Mouse (Mus musculus) embryonic stem cell, embryonic (primary cell): Measurements from ENCODE around the gene Aldh1b1.

ENCODE experiments used
- CTCF ChIA-PET, 4 experiments: fragments of 300-600 bp in 2 of 4; fragments of 350-600 bp in 2 of 4; sonication (Branson Sonifier 250); formaldehyde crosslinking; loops; one replicate each; lab custom pipeline; 2022; ENCODE audit warnings: inconsistent platforms in 2 of 4; lab: Charles Lee
- POLR2A ChIA-PET, 4 experiments: fragments of 300-600 bp in 2 of 4; fragments of 350-600 bp in 2 of 4; sonication (Branson Sonifier 250); formaldehyde crosslinking; loops; one replicate each; lab custom pipeline; 2022; ENCODE audit warnings: antibody characterized with exemption in 4 of 4, inconsistent platforms in 1 of 4; lab: Charles Lee

The Aldh1b1 gene

GRCm38 (mm10) chr4:45798964-45799363 lies at the start of gene Aldh1b1:
Gene Aldh1b1, plus strand, starts transcription at chr4:45799022.
- CTCF ChIA-PET = interaction anchor here in 3 of 4 experiments (0.7 to 2.1 kb wide), 13 partner anchors 12 to 231 kb away, joined by 3 to 7 read pairs (median 4); no protein-coding TSS in a partner anchor
- POLR2A ChIA-PET = interaction anchor here in 2 of 4 experiments (1.0 to 4.3 kb wide), 8 partner anchors 9 to 28 kb away, joined by 3 to 13 read pairs (median 6); no protein-coding TSS in a partner anchor

DNA sequence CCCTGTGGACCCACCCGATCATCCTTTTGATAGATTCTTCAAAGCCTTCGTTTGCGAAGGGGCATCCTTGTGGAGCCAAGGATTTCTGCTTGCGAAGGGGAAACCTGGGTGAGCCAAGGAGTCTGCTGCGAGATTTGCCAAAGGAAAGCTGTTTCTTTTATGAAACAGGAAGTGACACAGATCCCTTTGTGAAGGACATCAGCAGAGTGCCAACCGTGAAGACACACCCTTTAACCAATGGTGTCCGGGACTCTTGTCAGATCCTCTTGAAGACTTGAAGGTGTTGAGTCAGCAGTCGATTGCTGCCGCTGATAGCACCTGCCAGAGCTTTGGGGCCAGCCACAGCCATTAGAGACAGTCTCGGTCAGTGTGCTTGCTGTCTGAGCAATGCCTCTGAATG lies 49.4 kb upstream of the Aldh1b1 start:
- ChIA-PET CTCF (no interaction called here), POLR2A (interaction anchor here in 1 of 4 experiments (1.1 kb wide), 1 partner anchor 120 kb away, joined by 4 read pairs; no protein-coding TSS in a partner anchor)

GRCm38 (mm10) chr4:45750477-45750876 lies 48.3 kb upstream of the Aldh1b1 start:
- ChIA-PET CTCF (no interaction called here), POLR2A (no interaction called here)

GRCm38 (mm10) chr4:45753211-45753809 lies 45.5 kb upstream of the Aldh1b1 start:
- CTCF ChIA-PET = interaction anchor here in 1 of 4 experiments (0.6 kb wide), 1 partner anchor 1513 kb away, joined by 4 read pairs; no protein-coding TSS in a partner anchor
- POLR2A ChIA-PET = interaction anchor here in 1 of 4 experiments (2.4 kb wide), 1 partner anchor 11 kb away, joined by 9 read pairs; no protein-coding TSS in a partner anchor

DNA sequence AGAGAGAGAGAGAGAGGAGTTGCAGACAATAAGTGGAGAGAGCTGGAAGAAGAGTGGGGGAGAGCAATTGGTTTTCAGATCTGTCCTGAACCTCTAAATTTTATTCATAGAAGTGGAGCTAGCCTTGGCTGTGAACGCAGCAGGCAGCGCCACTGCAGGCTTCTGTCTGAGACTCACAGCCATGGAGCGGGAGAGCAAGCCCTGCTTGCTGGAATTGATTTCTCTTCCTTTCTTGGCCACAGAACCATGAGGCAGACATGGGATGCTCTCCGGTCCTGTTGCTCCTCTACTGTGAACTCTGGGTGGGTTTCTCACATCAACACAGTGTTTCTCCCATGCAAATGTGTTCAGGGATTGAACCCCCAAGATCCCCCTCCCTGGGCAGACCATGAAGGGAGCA lies 44.7 kb upstream of the Aldh1b1 start:
- POLR2A ChIA-PET = interaction anchor here in 2 of 4 experiments (0.5 to 2.4 kb wide), 3 partner anchors 10 to 30 kb away, joined by 3 to 9 read pairs (median 3); no protein-coding TSS in a partner anchor
- CTCF ChIA-PET = interaction anchor here in 2 of 4 experiments (0.5 to 0.6 kb wide), 3 partner anchors 764 to 1514 kb away, joined by 3 to 8 read pairs (median 4); no protein-coding TSS in a partner anchor

GRCm38 (mm10) chr4:45755097-45755496 lies 43.7 kb upstream of the Aldh1b1 start:
- ChIA-PET POLR2A (interaction anchor here in 1 of 4 experiments (0.6 to 2.4 kb wide), 4 partner anchors 9 to 359 kb away, joined by 3 to 9 read pairs (median 4); no protein-coding TSS in a partner anchor), CTCF (interaction anchor here in 1 of 4 experiments (0.6 kb wide), 1 partner anchor 16 kb away, joined by 4 read pairs; no protein-coding TSS in a partner anchor)

GRCm38 (mm10) chr4:45755881-45756280 lies 42.9 kb upstream of the Aldh1b1 start:
- ChIA-PET POLR2A (interaction anchor here in 1 of 4 experiments (0.7 to 2.4 kb wide), 2 partner anchors 8 to 359 kb away, joined by 5 to 9 read pairs; no protein-coding TSS in a partner anchor), CTCF (interaction anchor here in 1 of 4 experiments (0.6 kb wide), 1 partner anchor 15 kb away, joined by 4 read pairs; no protein-coding TSS in a partner anchor)

GRCm38 (mm10) chr4:45757941-45758340 lies 40.9 kb upstream of the Aldh1b1 start:
- ChIA-PET POLR2A (no interaction called here), CTCF (no interaction called here)

DNA sequence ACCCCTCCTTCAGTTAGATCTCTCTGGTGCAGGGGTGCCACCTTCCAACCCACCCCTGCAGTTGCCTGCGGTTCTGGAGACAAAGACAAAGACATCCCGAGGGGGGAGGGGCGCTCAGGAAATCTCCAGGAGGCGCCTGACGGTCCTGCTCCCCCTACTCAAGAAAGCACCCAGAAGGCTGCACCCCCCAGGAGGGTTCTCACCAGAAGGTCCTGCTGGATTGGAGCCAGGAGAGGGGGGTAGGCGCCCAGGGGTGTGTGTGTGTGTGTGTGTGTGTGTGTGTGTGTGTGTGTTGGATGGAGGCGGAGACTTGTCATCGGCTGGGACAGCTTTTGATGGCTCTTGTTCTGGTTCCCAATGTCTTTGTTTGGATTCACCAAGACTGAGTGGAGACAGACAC lies 39.4 kb upstream of the Aldh1b1 start:
- ChIA-PET CTCF (no interaction called here), POLR2A (interaction anchor here in 3 of 4 experiments (0.7 to 1.1 kb wide), 3 partner anchors 11 to 1003 kb away, joined by 3 to 6 read pairs (median 6); no protein-coding TSS in a partner anchor)

- POLR2A ChIA-PET = interaction anchor here (0.5 to 1.5 kb wide), 5 partner anchors 9 to 760 kb away, joined by 3 to 7 read pairs (median 3); no protein-coding TSS in a partner anchor
- CTCF ChIA-PET = interaction anchor here in 3 of 4 experiments (0.6 to 1.5 kb wide), 4 partner anchors 9 to 211 kb away, joined by 3 to 6 read pairs (median 4); no protein-coding TSS in a partner anchor
Observed at GRCm38 (mm10) chr4:45762600-45762999, 36.2 kb upstream of the Aldh1b1 start.

- ChIA-PET CTCF (interaction anchor here (0.5 to 1.5 kb wide), 9 partner anchors 8 to 657 kb away, joined by 3 to 6 read pairs (median 4); no protein-coding TSS in a partner anchor), POLR2A (interaction anchor here (0.5 to 2.0 kb wide), 24 partner anchors 8 to 795 kb away, joined by 3 to 9 read pairs (median 3); partner anchors contain the start of genes Polr1e (in 1 of the 4) and Slc25a51 (in 1 of the 4))
Observed at GRCm38 (mm10) chr4:45763288-45764140, 35.3 kb upstream of the Aldh1b1 start.

GRCm38 (mm10) chr4:45764141-45764494 lies 34.7 kb upstream of the Aldh1b1 start:
- CTCF ChIA-PET = interaction anchor here in 3 of 4 experiments (0.6 to 1.5 kb wide), 4 partner anchors 8 to 592 kb away, joined by 3 to 6 read pairs (median 4); no protein-coding TSS in a partner anchor
- POLR2A ChIA-PET = interaction anchor here in 3 of 4 experiments (0.5 to 2.0 kb wide), 18 partner anchors 8 to 751 kb away, joined by 3 to 9 read pairs (median 3); partner anchors contain the start of gene Polr1e (in 1 of the 3)

DNA sequence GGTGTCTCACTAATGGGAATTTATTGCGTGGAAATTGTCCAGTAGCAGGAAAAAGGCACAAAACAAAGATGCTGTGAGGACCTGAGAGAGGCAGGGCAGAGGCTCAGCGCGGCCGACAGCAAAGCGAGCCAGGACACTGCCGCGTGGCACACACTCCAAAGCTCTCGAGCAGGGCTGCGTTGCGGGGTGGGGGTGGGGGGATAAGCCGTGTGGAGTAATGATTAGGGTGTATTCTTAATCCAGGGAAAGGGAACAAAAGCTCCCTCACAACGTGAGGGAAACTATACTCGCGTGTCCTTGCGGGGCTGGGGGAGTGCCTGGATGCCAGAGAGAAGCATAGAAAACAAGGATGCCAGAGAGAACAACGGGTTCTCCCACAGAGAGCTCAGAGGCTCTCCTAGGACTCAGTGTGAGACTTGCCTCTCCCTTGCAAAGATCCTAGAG lies 33.7 kb upstream of the Aldh1b1 start:
- ChIA-PET POLR2A (interaction anchor here in 2 of 4 experiments (0.5 to 1.7 kb wide), 2 partner anchors 233 to 347 kb away, joined by 3 to 5 read pairs; no protein-coding TSS in a partner anchor), CTCF (interaction anchor here in 1 of 4 experiments (0.5 kb wide), 1 partner anchor 46 kb away, joined by 4 read pairs; no protein-coding TSS in a partner anchor)

DNA sequence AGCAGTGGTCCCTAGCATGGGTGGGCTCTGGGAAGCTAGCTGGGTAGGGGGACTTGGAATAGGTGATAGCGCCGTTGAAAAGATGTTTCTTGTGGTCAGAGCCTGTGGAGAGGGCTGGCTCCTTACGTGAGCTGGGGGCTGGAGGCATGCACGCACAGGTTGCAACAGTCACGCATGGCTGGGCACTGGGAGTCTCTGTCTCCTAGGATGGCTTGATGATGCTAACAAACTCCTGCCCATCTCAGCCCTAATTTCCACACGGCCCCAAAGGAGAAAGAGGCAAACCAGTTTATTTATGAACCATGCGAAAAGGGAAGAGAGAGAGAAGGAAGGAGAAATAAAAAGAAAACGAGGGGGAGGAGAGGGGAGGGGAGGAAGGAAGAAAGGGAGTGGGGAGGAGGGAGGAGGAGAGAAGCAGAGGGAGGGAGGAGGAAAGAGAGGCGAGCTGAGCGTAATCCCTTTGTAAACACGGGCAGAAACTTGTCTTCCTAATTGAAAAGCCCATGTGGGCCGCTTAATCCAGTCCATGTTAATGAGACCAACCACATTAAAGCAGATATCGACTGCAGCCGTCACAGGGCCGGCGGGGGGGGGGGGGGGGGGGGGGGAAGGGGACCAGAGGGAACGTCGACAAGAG lies 33.1 kb upstream of the Aldh1b1 start:
- ChIA-PET CTCF (interaction anchor here in 3 of 4 experiments (0.6 to 1.6 kb wide), 4 partner anchors 45 to 372 kb away, joined by 3 to 5 read pairs (median 3); no protein-coding TSS in a partner anchor), POLR2A (interaction anchor here in 2 of 4 experiments (0.9 to 1.7 kb wide), 3 partner anchors 20 to 348 kb away, joined by 3 to 5 read pairs (median 3); no protein-coding TSS in a partner anchor)

DNA sequence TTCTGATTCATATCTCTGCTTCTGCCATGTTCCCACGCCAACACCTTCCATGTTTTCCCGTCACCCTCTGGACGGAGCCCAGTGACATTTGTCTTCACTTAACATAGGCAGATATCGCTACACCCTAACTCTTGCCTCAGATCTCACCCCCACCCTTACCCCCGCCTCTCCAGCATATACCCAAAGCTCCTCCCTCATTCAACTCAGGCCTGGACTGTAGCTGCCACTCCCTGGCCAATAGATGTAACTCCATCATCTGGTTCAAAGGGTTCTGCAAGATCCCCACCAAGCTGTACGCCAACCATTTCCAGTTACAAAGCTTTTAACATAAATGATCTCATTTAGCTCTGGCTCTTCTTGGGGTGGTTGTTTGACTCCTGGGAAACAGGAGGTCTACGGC lies 32.0 kb upstream of the Aldh1b1 start:
- CTCF ChIA-PET = interaction anchor here in 3 of 4 experiments (0.5 to 1.6 kb wide), 6 partner anchors 44 to 459 kb away, joined by 3 to 4 read pairs (median 3); no protein-coding TSS in a partner anchor

GRCm38 (mm10) chr4:45767891-45768558 lies 30.8 kb upstream of the Aldh1b1 start:
- ChIA-PET CTCF (no interaction called here), POLR2A (interaction anchor here in 3 of 4 experiments (1.0 to 2.1 kb wide), 5 partner anchors 64 to 360 kb away, joined by 3 to 7 read pairs (median 3); partner anchors contain the start of gene Slc25a51 (in 1 of the 3))

More for the DNA sequence above, 32.0 kb upstream of the Aldh1b1 start:
- POLR2A ChIA-PET = interaction anchor here (0.6 to 2.1 kb wide), 9 partner anchors 12 to 359 kb away, joined by 3 to 7 read pairs (median 3); partner anchors contain the start of gene Slc25a51 (in 1 of the 4)
